ENCODE assay signal across 18 mouse cellular contexts in the genomic region with DNA sequence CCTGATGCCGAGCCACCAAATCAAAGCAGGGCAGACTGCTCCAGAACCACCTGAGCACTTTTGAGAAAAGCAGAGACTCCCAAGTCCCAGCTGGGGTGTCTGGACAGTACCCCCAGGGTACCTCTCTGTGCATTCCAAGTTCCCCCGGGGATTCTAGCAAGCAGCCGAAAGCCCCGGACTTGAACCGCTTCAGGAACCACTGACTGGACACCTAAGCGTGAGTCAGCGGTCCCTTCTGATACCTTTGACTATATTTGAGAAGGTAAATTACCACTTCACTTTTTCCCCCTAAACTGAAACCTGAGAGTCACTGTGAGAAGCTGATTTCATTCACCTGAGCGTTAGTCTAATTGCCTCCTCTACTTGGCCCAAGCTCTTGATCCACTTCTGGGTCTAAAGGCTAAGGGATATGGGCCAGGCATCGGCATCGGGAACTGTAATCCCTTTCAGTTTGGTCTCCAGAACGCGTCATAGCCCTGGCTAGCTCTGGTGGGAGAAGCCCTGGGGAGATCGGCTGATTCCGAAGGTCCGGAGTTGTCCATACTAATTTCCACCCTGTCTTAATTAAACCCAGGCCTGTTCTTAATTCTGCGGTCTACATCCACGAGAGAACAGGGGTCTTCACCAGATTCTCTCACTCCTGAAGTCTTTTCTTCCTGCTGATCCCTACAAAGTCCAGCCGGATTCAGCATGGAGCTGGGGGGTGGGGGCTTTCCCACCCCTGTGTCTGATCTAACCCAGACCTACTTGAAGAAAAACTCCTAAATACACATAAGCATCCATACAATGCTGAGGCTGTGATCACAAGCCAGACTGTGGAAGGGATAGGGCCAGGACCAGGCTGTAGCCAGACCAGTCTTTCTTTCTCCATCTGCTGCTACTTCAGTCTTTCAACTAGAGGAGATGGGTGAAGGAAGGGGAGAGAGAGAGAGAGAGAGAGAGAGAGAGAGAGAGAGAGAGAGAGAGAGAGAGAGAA. TPM values are rescaled to one million over a fixed set of nuclear protein-coding genes. Genes with fewer than 3 reads are reported as not detected.
"Had no signal": no experiment of that assay in that cellular context is flagged by ENCODE, and none has a peak within 500 bp of the region (broad histone marks: within the 10 kb centered on the region; RNA-seq: fewer than 3 reads in every experiment).

No protein-coding gene starts in this region.

- H3K4me1 ChIP-seq: kidney, embryonic 15.5 days; liver, embryonic 12.5 days; midbrain, embryonic 12.5 days had no signal

- H3K27me3 ChIP-seq: kidney, embryonic 15.5 days; limb, embryonic 15.5 days; liver, embryonic 12.5 days; megakaryocyte, embryonic 14.5 days; midbrain, embryonic 12.5 days; neural tube, embryonic 13.5 days had no signal

- H3K27ac ChIP-seq: kidney, embryonic 15.5 days; left cerebral cortex, adult 2 months; limb, embryonic 15.5 days; liver, embryonic 12.5 days; midbrain, embryonic 12.5 days; neural tube, embryonic 13.5 days had no signal

- H3K9ac ChIP-seq: kidney, embryonic 15.5 days; limb, embryonic 15.5 days; liver, embryonic 12.5 days; lung, embryonic 14.5 days; midbrain, embryonic 12.5 days; neural tube, embryonic 13.5 days had no signal

- DNase-seq: kidney, adult 18-20 months; kidney, postnatal 14 days; lung, embryonic 14.5 days; lung, postnatal 10 days; lung, postnatal 4 days; retina, postnatal 1 day; thymus, adult 18-20 months; thymus, postnatal 25 days had no signal

- H3K36me3 ChIP-seq: kidney, embryonic 15.5 days; limb, embryonic 15.5 days; liver, embryonic 12.5 days; midbrain, embryonic 12.5 days; neural tube, embryonic 13.5 days had no signal

- H3K4me2 ChIP-seq: kidney, embryonic 15.5 days; limb, embryonic 15.5 days; liver, embryonic 12.5 days; lung, embryonic 14.5 days; midbrain, embryonic 12.5 days; neural tube, embryonic 13.5 days had no signal

- ATAC-seq: liver, embryonic 12.5 days; midbrain, embryonic 16.5 days had no signal

- H3K9me3 ChIP-seq: kidney, embryonic 15.5 days; limb, embryonic 15.5 days; liver, embryonic 12.5 days; megakaryocyte, embryonic 14.5 days; midbrain, embryonic 12.5 days; neural tube, embryonic 13.5 days had no signal

- H3K4me3 ChIP-seq: kidney, embryonic 15.5 days; left cerebral cortex, adult 2 months; limb, embryonic 15.5 days; liver, embryonic 12.5 days; megakaryocyte, embryonic 14.5 days; midbrain, embryonic 12.5 days; neural tube, embryonic 13.5 days had no signal

RNA-seq across cellular contexts. Expression of a gene that starts 4.4 kb away (rescaled TPM):
- total RNA-seq: layer of hippocampus, postnatal 25 days had no signal
- polyA plus RNA-seq: kidney, embryonic 15.5 days; limb, embryonic 15.5 days; lung, embryonic 14.5 days; midbrain, embryonic 12.5 days; midbrain, embryonic 16.5 days; neural tube, embryonic 13.5 days; stomach, embryonic 14.5 days had no signal
